Mouse (Mus musculus) ES-Bruce4 (cell line): ENCODE results near the gene Eif3l. TPM values are rescaled to one million over a fixed set of nuclear protein-coding genes. Genes with fewer than 3 reads are reported as not detected.

ENCODE experiments used
- H3K27ac ChIP-seq: 2 replicates; pipeline ENCODE4 v1.5.1; 2012; ENCODE audit warnings: low read length, inconsistent platforms; ENCODE audit not compliant: insufficient read depth
- H3K27me3 ChIP-seq: 2 replicates; pipeline ENCODE4 v1.6.1; 2012; ENCODE audit warnings: mild to moderate bottlenecking, low read length, inconsistent platforms; ENCODE audit not compliant: control insufficient read depth, poor library complexity, insufficient read depth, severe bottlenecking
- H3K36me3 ChIP-seq: 2 replicates; pipeline ENCODE4 v1.6.1; 2012; ENCODE audit warnings: inconsistent platforms, mild to moderate bottlenecking, low read length, moderate library complexity; ENCODE audit not compliant: control insufficient read depth, poor library complexity, insufficient read depth, severe bottlenecking
- H3K4me1 ChIP-seq: one replicate; pipeline ENCODE4 v1.8.1; 2011; ENCODE audit warnings: low read length; ENCODE audit not compliant: control insufficient read depth, insufficient read depth
- H3K4me3 ChIP-seq: 2 replicates; pipeline ENCODE4 v1.5.1; 2011; ENCODE audit warnings: low read depth, mild to moderate bottlenecking, low read length
- H3K9ac ChIP-seq: 2 replicates; pipeline ENCODE4 v1.6.1; 2012; ENCODE audit warnings: low read depth, mild to moderate bottlenecking, inconsistent platforms; ENCODE audit not compliant: poor library complexity, severe bottlenecking
- H3K9me3 ChIP-seq: replicated peaks from 2 replicates; pipeline ENCODE4 v1.6.1; 2012; ENCODE audit warnings: mild to moderate bottlenecking, low read length, inconsistent platforms; ENCODE audit not compliant: control insufficient read depth, poor library complexity, insufficient read depth, severe bottlenecking
- CTCF ChIP-seq: IDR thresholded peaks from one replicate; pipeline ENCODE4 v1.8.1; 2011; ENCODE audit warnings: low read depth, low read length
- EP300 ChIP-seq: IDR thresholded peaks from 2 replicates; pipeline ENCODE4 v1.6.1; 2011; ENCODE audit warnings: low read depth, low read length; ENCODE audit not compliant: insufficient read depth
- POLR2A ChIP-seq: IDR thresholded peaks from one replicate; pipeline ENCODE4 v1.8.1; 2011; ENCODE audit warnings: low read length; ENCODE audit not compliant: insufficient read depth
- polyA plus RNA-seq: library from polyadenylated mRNA; stranded (reverse); fragments of >200 nt; gene quantifications from 2 replicates; pipeline ENCODE4 v1.2.4, GENCODE M21; 2011; ENCODE audit warnings: low read depth; ENCODE audit not compliant: missing spikeins, insufficient read depth, insufficient read length

The Eif3l gene
- polyA plus RNA-seq, 1 experiment = 608 TPM

DNA sequence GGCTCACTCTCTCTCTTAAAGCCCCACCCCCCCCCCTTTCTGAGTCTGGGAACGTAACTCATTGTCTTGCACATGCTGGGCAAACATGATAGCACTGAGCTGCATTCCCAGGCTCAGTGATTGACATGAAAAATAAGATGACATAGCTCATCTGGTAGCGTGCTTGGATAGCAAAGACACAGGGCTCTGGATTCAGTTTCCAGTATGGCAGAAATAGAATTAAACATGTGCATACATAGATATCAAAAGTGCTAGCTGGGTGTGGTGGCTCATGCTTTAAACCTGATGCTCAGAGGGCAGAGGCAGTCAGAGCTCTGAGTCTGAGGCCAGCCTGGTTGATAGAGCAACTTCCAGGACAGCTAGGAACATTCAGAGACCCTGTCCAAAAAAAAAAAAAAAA, 30.8 kb downstream of the Eif3l start:
- H3K9me3 ChIP-seq = no peaks in the 10 kb centered on the region
- H3K27me3 ChIP-seq = no peaks in the 10 kb centered on the region
- no peak overlapping the region for H3K9ac ChIP-seq
- H3K4me1 ChIP-seq = peaks cover 2% of the 10 kb centered on the region
- H3K4me3 ChIP-seq = no peak overlapping the region
- H3K36me3 ChIP-seq = no peaks in the 10 kb centered on the region
- TF ChIP-seq POLR2A (no peak), CTCF (no peak), EP300 (no peak)
- no peak overlapping the region for H3K27ac ChIP-seq

DNA sequence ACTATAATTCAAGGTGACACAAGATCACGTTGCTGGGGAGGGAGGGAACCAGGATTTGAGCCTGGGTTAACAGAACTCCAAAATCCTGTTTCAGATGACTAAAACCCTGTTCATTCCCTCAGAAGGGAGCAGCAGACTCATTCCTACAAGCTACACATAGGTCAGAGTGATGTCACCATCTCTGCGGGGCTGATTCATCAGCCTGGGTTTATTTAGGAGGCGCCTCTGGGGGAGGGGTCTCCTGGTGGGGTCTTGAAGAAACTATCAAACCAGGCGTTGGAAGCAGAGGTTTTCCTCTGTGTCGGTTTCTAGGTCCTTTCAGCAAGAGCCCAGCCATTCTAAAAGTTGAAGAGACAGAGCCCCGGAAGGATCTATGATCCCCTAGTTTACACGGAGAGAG, 33.0 kb downstream of the Eif3l start:
- Histone ChIP-seq H3K4me1 (peaks cover 2% of the 10 kb centered on the region), H3K4me3 (no peak overlapping the region), H3K27ac (no peak overlapping the region), H3K9me3 (no peaks in the 10 kb centered on the region), H3K36me3 (no peaks in the 10 kb centered on the region), H3K9ac (peak overlapping the region; percentile 80), H3K27me3 (no peaks in the 10 kb centered on the region)
- TF ChIP-seq CTCF (no peak), POLR2A (no peak), EP300 (no peak)

DNA sequence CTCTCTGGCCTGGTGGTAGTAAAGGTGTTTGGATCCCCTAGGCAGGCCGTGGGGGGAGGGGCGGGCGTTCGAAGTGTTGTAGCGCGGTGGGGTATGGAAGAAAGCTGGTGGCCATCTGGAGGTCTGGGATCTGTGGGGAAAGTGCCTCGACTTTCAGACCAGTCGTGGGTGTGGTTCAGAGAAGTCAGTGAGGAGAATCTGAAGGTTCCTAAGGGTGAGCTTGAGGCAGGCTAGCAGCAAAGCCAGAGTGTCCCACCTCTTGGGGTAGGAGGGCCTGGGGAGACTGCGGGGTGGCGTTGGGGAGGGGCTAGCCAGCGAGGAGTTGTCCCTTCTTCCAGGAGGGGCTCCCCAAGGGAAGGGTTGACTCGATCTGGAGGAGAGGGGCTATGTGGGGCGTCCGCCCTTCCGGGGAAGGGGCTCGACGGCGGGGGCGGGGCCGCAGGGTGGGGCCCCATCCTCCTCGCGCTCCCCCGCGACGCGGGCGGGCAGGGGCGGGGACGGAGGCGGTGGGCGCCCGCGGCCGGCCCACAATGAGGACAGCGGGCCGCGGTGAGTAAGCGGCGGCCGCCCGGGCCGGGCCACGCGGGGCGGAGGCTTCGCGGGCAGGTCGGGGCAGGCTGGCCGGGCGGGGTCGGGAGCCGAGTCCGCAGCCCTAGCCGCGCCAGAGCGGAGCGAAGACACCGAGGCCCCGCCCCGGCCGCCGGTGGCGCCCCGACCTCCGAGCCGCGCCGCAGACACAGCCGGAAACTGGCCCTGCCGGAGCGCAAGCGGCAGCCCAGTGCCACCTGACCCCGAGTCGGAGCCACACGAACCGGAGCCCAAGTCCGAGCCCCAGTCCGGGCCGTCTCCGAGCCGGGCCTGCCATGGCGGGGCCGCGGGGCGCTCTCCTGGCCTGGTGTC, 33.7 kb downstream of the Eif3l start, which contains the start of gene Micall1:
TSS of gene Micall1 (plus strand) at position 478 of the 900 bp plus-strand sequence.
- Histone ChIP-seq H3K4me1 (peaks cover 2% of the 10 kb centered on the region), H3K27me3 (no peaks in the 10 kb centered on the region), H3K36me3 (no peaks in the 10 kb centered on the region), H3K4me3 (peak within 1 kb of the TSS; percentile 63), H3K9ac (peak within 1 kb of the TSS; percentile 80), H3K9me3 (no peaks in the 10 kb centered on the region), H3K27ac (no peak within 1 kb of the TSS)
- TF ChIP-seq EP300 = no peak
- TF ChIP-seq POLR2A = no peak
- no peak for TF ChIP-seq CTCF

DNA sequence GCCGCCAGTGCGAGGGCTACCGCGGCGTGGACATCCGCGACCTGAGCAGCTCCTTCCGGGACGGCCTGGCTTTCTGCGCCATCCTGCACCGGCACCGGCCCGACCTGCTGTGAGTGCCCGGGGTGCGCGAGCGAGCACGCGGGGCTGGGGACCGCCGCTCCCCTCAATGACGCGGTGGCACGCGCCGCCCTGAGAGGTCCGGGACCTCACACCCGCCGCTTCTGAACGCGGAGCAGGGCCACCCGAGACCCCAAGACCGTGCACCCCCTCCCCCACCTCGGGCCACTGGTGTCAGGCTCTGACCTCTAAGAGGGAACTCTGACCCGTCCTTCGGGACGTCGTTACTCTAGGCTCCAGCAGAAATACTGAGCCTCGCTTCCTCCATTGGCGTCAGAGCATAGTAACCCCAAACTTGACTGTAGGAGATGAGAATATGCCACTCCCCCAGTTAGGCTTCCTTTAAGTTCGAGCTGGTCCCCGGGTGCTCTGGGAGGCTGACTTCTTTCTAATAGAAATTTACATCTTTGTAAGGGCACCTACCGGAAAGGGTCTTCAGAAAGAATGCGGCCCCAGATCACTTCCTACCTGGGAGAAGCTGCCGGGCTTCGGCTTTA, 34.4 kb downstream of the Eif3l start:
- no peaks in the 10 kb centered on the region for H3K27me3 ChIP-seq
- peaks cover 2% of the 10 kb centered on the region for H3K4me1 ChIP-seq
- H3K4me3 ChIP-seq = peak overlapping the region; percentile 63
- no peak overlapping the region for H3K27ac ChIP-seq
- H3K9me3 ChIP-seq = no peaks in the 10 kb centered on the region
- H3K9ac ChIP-seq = peak overlapping the region; percentile 80
- no peak for TF ChIP-seq EP300
- H3K36me3 ChIP-seq = no peaks in the 10 kb centered on the region

DNA sequence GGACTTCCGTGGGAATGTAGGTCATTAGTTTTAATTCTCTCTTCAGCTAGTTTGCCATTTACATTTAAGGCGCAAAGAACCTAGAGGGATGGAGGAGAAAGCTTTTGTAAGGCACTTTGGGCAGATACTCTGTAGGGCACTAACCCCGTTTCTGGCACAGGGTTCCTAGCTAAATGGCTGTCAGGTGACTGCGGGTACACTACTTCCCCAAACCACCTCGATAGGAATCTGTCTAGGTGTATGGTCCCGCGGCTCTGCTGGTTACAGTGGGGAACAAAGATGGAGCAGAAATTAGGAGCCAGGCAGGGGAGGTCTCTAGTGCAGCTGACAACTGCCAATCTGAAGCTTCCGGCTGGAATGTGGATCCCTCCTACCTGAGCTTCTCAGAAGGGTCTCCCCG, 35.1 kb downstream of the Eif3l start:
- Histone ChIP-seq H3K9ac (peak overlapping the region; percentile 80; the same call in 1 of the 2 replicates), H3K9me3 (no peaks in the 10 kb centered on the region), H3K36me3 (no peaks in the 10 kb centered on the region), H3K27me3 (no peaks in the 10 kb centered on the region), H3K4me3 (no peak overlapping the region; the same call in 1 of the 2 replicates), H3K27ac (no peak overlapping the region), H3K4me1 (peaks cover 1% of the 10 kb centered on the region)
- no peak for TF ChIP-seq CTCF
- no peak for TF ChIP-seq POLR2A
- no peak for TF ChIP-seq EP300

DNA sequence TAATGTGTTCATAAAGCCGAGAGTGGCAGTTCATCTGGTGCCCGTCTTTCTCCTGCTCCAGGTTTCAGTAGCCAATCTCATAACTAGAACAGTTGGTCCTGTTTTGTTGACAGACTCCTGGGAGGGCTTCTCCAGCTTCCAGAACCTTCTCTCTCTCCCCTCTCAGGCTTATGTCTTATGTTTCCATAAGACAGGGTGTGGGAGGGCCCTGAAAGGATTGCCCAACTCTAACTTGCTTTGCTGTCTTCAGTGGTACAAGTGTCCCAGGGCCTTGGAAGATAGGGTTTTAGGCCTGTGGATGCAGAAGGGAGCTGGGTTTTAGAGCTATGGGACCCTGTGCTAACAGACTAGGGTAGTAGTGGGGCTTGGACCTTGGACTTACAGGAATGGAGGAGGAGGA, 35.5 kb downstream of the Eif3l start:
- Histone ChIP-seq H3K36me3 (no peaks in the 10 kb centered on the region), H3K4me3 (no peak overlapping the region), H3K9me3 (no peaks in the 10 kb centered on the region), H3K9ac (no peak overlapping the region), H3K27ac (no peak overlapping the region), H3K27me3 (no peaks in the 10 kb centered on the region), H3K4me1 (peaks cover 1% of the 10 kb centered on the region)
- no peak for TF ChIP-seq POLR2A
- TF ChIP-seq CTCF = no peak
- TF ChIP-seq EP300 = no peak
